Mouse (Mus musculus) inflammation-experienced regulatory T-cells, adult 16 weeks (primary cell): ENCODE results near the gene Apoo. TPM values are rescaled to one million over a fixed set of nuclear protein-coding genes. Genes with fewer than 3 reads are reported as not detected.

Experiments used
- polyA plus RNA-seq: library from polyadenylated mRNA; unstranded; fragments of 100-300 nt; shearing (Covaris generic); gene quantifications from one replicate; pipeline ENCODE4 v1.2.1, GENCODE M21; 2017

The Apoo gene
- polyA plus RNA-seq = 20.0 TPM

DNA sequence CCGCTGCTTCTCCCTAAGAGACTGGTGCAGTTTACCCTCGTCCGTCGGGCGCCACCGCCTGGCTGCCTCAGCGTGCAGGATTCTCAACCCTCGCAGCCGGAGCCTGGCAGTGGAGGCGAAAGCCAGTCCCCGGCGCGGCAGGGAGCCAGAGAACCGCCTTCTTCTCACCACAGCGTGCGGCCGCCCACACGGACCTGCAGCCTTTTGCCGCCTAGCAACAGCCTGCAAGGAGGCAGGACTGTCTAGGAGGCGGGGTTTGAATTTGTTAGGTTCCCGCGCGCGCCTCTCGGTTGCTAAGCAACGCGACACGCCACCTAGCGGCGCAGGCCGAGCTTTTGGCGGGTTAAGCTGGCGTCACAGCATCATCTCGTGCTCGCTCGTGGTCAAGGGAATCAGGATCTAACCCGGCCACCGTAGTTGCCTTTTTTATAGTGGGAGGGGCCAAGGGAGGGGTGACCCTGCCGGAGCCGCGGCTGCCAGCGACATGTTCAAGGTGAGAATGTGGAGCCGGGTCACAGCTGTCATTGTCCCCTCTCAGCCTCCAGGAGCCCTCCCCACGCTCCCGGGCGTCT, at the start of gene Apoo, which contains the start of gene Fam90a1b:
TSS of gene Apoo (plus strand) at position 448 of the 572 bp plus-strand sequence.
TSS of gene Fam90a1b (minus strand) at position 108 of the 572 bp plus-strand sequence.

Other genes starting within 250 kb of the Apoo start
- gene Zfx, start 243.4 kb upstream of the Apoo start, polyA plus RNA-seq = 56.8 TPM
- gene Eif2s3x, start 154.3 kb upstream of the Apoo start, polyA plus RNA-seq = 56.7 TPM
- gene Klhl15, start 132.5 kb upstream of the Apoo start, polyA plus RNA-seq = 10.0 TPM
- not detected for gene Fam90a1b, start 340 bp upstream of the Apoo start, polyA plus RNA-seq
- gene Maged1, start 175.0 kb downstream of the Apoo start, polyA plus RNA-seq = 6.7 TPM